Mouse (Mus musculus) erythroblast, embryonic 14.5 days (primary cell): ENCODE data around the gene Lsm2.

Source experiments
- GATA1 ChIP-seq: IDR thresholded peaks from 2 replicates; pipeline ENCODE4 v1.6.1; 2012; ENCODE audit warnings: low read length, inconsistent platforms, mixed read lengths
- TAL1 ChIP-seq: IDR thresholded peaks from 3 replicates; pipeline ENCODE4 v1.6.1; 2012; ENCODE audit warnings: low read length, inconsistent platforms, mixed read lengths

DNA sequence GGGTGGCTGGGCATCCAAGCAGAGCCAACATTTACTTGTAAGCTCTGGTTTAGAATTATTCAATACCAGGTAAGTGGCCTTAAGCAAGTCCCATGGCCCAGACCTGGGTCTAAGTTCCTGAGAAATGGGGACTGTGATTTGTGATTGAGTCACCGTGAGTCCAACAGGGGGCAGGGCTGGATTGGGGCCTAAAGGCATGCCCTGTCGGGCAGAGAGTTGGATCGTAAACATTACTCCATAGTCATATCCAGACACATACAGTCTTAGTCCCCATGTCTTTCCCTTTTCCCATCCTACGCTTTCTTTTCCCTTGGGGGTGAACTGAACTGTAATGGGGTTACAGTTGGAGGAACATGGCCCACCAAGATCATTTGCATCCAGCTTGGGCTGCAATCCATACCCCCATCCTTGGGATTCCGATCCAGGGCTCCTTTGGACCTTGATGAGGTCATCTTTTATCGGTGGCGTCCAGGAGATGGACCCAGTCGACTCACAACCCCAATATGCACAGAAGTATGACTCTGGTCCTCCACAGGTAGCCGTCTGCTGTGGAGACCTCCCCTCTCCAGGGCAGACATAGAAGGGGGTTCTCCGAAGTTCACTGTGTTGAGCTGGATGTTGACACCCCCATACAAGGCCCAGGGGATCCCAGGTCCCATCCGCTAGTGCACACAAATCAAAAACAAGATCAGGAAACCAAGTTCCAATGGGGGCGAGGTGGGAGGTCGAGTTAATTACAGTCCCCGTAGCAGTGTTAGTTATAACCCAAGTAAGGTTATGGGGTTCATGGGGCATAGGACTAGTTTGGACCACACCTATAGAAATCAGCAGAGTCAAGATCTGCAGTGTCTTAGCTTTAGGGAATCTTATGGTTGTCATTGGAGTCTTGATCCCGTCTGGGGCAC, 17.1 kb downstream of the Lsm2 start:
- no peak for TF ChIP-seq GATA1
- no peak for TF ChIP-seq TAL1
